7 mouse cellular contexts compared by ENCODE assay signal in genomic region chr4:137494751-137495500, GRCm38 (mm10). TPM values are rescaled to one million over a fixed set of nuclear protein-coding genes. Genes with fewer than 3 reads are reported as not detected.
A peak's percentile ranks its signal among the peaks of the same experiment; 100 is the strongest.
DNase-seq lines count a peak whose midpoint lies in the region; ATAC-seq and TF ChIP-seq lines count a peak whose summit lies in the region.

No protein-coding gene starts in this region.

- DNase-seq in forebrain, embryonic 14.5 days (ENCODE audit: low spot score), result peak; percentile 76
- DNase-seq in midbrain, embryonic 11.5 days (ENCODE audit: low spot score, missing footprints), result peak; percentile 88
- DNase-seq in layer of hippocampus, adult 9-11 months, result no peak
- DNase-seq in urinary bladder, adult 18-20 months (ENCODE audit: low spot score in 2 of 2), result no peak

- peak; percentile 65 for ATAC-seq in forebrain, embryonic 14.5 days
- ATAC-seq in hindbrain, embryonic 13.5 days (ENCODE audit: low FRiP score), result peak; percentile 43; the same call in 1 of the 2 replicates
- ATAC-seq in midbrain, embryonic 11.5 days (ENCODE audit: low FRiP score), result peak; percentile 62

- peak overlapping the region; percentile 21 for H3K9ac ChIP-seq in ES-Bruce4 (ENCODE audit: low read depth, poor library complexity, severe bottlenecking)
- H3K9ac ChIP-seq in forebrain, embryonic 14.5 days (ENCODE audit: low read length), result no peak overlapping the region
- 0 out of 2 replicates have a peak overlapping the region, but pooled peaks have one; percentile 46 for H3K9ac ChIP-seq in hindbrain, embryonic 13.5 days
- peak overlapping the region; percentile 42 for H3K9ac ChIP-seq in midbrain, embryonic 11.5 days (ENCODE audit: low read length)

- TF ChIP-seq CTCF in C2C12 (IDR thresholded peaks at IDR 0.05; ENCODE audit: control insufficient read depth, insufficient read depth, insufficient read length) (no peak), ES-Bruce4 (IDR thresholded peaks at IDR 0.05; ENCODE audit: low read depth, low read length) (no peak)

- peaks cover 79% of the 10 kb centered on the region for H3K79me3 ChIP-seq in C2C12 (ENCODE audit: low read depth)

- H3K4me3 ChIP-seq in C2C12 (ENCODE audit: insufficient read depth, poor library complexity, severe bottlenecking) (no peak overlapping the region), ES-Bruce4 (ENCODE audit: low read depth, low read length) (peak overlapping the region; percentile 3)
- no peak overlapping the region for H3K4me3 ChIP-seq in forebrain, embryonic 14.5 days (ENCODE audit: low read depth, low read length)
- no peak overlapping the region for H3K4me3 ChIP-seq in hindbrain, embryonic 13.5 days
- no peak overlapping the region for H3K4me3 ChIP-seq in midbrain, embryonic 11.5 days (ENCODE audit: low read depth, low read length)

- TF ChIP-seq POLR2A in ES-Bruce4 (IDR thresholded peaks at IDR 0.05; ENCODE audit: insufficient read depth, low read length), result no peak

- TF ChIP-seq EP300 in ES-Bruce4 (IDR thresholded peaks at IDR 0.05; ENCODE audit: insufficient read depth, low read depth, low read length), result peak; percentile 79

- peak overlapping the region; percentile 86 for H3K27ac ChIP-seq in ES-Bruce4 (ENCODE audit: insufficient read depth, low read length)
- H3K27ac ChIP-seq in forebrain, embryonic 14.5 days (ENCODE audit: low read depth, low read length), result peak overlapping the region; percentile 52; the same call in 1 of the 2 replicates
- H3K27ac ChIP-seq in hindbrain, embryonic 13.5 days, result peak overlapping the region; percentile 52
- H3K27ac ChIP-seq in midbrain, embryonic 11.5 days (ENCODE audit: low read depth, low read length), result peak overlapping the region; percentile 54

- peak overlapping the region; percentile 68 for H3ac ChIP-seq in C2C12 (ENCODE audit: control insufficient read depth, insufficient read length, low read depth)

- H3K9me3 ChIP-seq in ES-Bruce4 (replicated peaks; ENCODE audit: control insufficient read depth, insufficient read depth, low read length, poor library complexity, severe bottlenecking), result no peaks in the 10 kb centered on the region
- no peaks in the 10 kb centered on the region for H3K9me3 ChIP-seq in forebrain, embryonic 14.5 days (replicated peaks; ENCODE audit: control insufficient read depth, low read length)
- H3K9me3 ChIP-seq in hindbrain, embryonic 13.5 days, result no peaks in the 10 kb centered on the region
- no peaks in the 10 kb centered on the region for H3K9me3 ChIP-seq in midbrain, embryonic 11.5 days (ENCODE audit: control insufficient read depth, low read length)

- H3K4me2 ChIP-seq in forebrain, embryonic 14.5 days (ENCODE audit: low read length), result 0 out of 2 replicates have a peak overlapping the region, but pooled peaks have one; percentile 3
- no peak overlapping the region for H3K4me2 ChIP-seq in hindbrain, embryonic 13.5 days
- H3K4me2 ChIP-seq in midbrain, embryonic 11.5 days, result 0 out of 2 replicates have a peak overlapping the region, but pooled peaks have one; percentile 6

- H3K27me3 ChIP-seq in C2C12 (ENCODE audit: control insufficient read depth, insufficient read depth, insufficient read length), result no peaks in the 10 kb centered on the region
- H3K27me3 ChIP-seq in ES-Bruce4 (ENCODE audit: control insufficient read depth, insufficient read depth, low read length, poor library complexity, severe bottlenecking), result no peaks in the 10 kb centered on the region
- no peaks in the 10 kb centered on the region for H3K27me3 ChIP-seq in forebrain, embryonic 14.5 days (replicated peaks; ENCODE audit: control insufficient read depth, insufficient read depth, low read length)
- H3K27me3 ChIP-seq in hindbrain, embryonic 13.5 days, result no peaks in the 10 kb centered on the region
- H3K27me3 ChIP-seq in midbrain, embryonic 11.5 days (ENCODE audit: control insufficient read depth, insufficient read depth, low read length), result no peaks in the 10 kb centered on the region

- WGBS in forebrain, embryonic 14.5 days, result 7% methylated on average over 19 of the region's 19 CpGs
- 9% methylated on average over 19 of the region's 19 CpGs for WGBS in hindbrain, embryonic 13.5 days
- WGBS in midbrain, embryonic 11.5 days, result 4% methylated on average over 19 of the region's 19 CpGs

- peaks cover 96% of the 10 kb centered on the region for H3K79me2 ChIP-seq in C2C12 (ENCODE audit: control insufficient read depth, insufficient read depth)

- H3K36me3 ChIP-seq in C2C12 (ENCODE audit: control insufficient read depth, insufficient read depth) (peaks cover 18% of the 10 kb centered on the region), ES-Bruce4 (ENCODE audit: control insufficient read depth, insufficient read depth, low read length, poor library complexity, severe bottlenecking) (peaks cover 3% of the 10 kb centered on the region; the same call in 1 of the 2 replicates)
- no peaks in the 10 kb centered on the region for H3K36me3 ChIP-seq in forebrain, embryonic 14.5 days (ENCODE audit: control insufficient read depth, insufficient read depth, low read length)
- no peaks in the 10 kb centered on the region for H3K36me3 ChIP-seq in hindbrain, embryonic 13.5 days
- H3K36me3 ChIP-seq in midbrain, embryonic 11.5 days (ENCODE audit: control insufficient read depth, insufficient read depth, low read length), result no peaks in the 10 kb centered on the region

- H3K4me1 ChIP-seq in ES-Bruce4 (ENCODE audit: control insufficient read depth, insufficient read depth, low read length), result peaks cover 42% of the 10 kb centered on the region
- H3K4me1 ChIP-seq in forebrain, embryonic 14.5 days (ENCODE audit: control insufficient read depth, insufficient read depth, low read length), result peaks cover 3% of the 10 kb centered on the region; the same call in 1 of the 2 replicates
- peaks cover 26% of the 10 kb centered on the region for H3K4me1 ChIP-seq in hindbrain, embryonic 13.5 days (replicated peaks)
- peaks cover 9% of the 10 kb centered on the region for H3K4me1 ChIP-seq in midbrain, embryonic 11.5 days (ENCODE audit: control insufficient read depth, insufficient read depth, low read length)

TF ChIP-seq in C2C12, 6 proteins besides CTCF, POLR2A, EP300 and RAD21:
- no peak for TF ChIP-seq FOSL1 (IDR thresholded peaks at IDR 0.05; ENCODE audit: insufficient read depth, low read length, poor library complexity, severe bottlenecking)
- peak; percentile 80 for TF ChIP-seq USF1 (IDR thresholded peaks at IDR 0.05; ENCODE audit: low read depth)
- TF ChIP-seq MAX (IDR thresholded peaks at IDR 0.05), result peak; percentile 96

RNA-seq across cellular contexts. Expression of gene Hspg2, which starts 26.4 kb away (rescaled TPM):
- polyA plus RNA-seq in C2C12 (2012; fragmentation: generic; extraction: Trizol) (108 TPM), ES-Bruce4 (2011; ENCODE audit: insufficient read depth, insufficient read length, low read depth, missing spikeins) (147 and 184 TPM in 2 replicates)
- 4.0 and 4.7 TPM in 2 replicates for polyA plus RNA-seq in forebrain, embryonic 14.5 days (2014; fragmentation: Nextera tagmentation; extraction: Ambion mirVana)
- 6.1 and 6.8 TPM in 2 replicates for polyA plus RNA-seq in hindbrain, embryonic 13.5 days (2015; fragmentation: Nextera tagmentation; extraction: Ambion mirVana)
- 9.6 and 11.2 TPM in 2 replicates for polyA plus RNA-seq in midbrain, embryonic 11.5 days (2014; fragmentation: Nextera tagmentation; extraction: Ambion mirVana)

RNA-seq across cellular contexts. Expression of gene 1700013G24Rik, which starts 41.8 kb away (rescaled TPM):
- polyA plus RNA-seq in C2C12 (2012; fragmentation: generic; extraction: Trizol), result 0.06 TPM
- polyA plus RNA-seq in ES-Bruce4 (2011; ENCODE audit: insufficient read depth, insufficient read length, low read depth, missing spikeins), result not detected in 2 replicates
- polyA plus RNA-seq in forebrain, embryonic 14.5 days (2014; fragmentation: Nextera tagmentation; extraction: Ambion mirVana), result not detected in 2 replicates
- polyA plus RNA-seq in hindbrain, embryonic 13.5 days (2015; fragmentation: Nextera tagmentation; extraction: Ambion mirVana), result not detected in 2 replicates
- polyA plus RNA-seq in midbrain, embryonic 11.5 days (2014; fragmentation: Nextera tagmentation; extraction: Ambion mirVana), result not detected in 2 replicates

Comparison
In these comparisons a context has a peak if more than half of its experiments do, and no peak if none do; other contexts are left out.
1. DNase-seq: peak in forebrain, embryonic 14.5 days (single experiment) and midbrain, embryonic 11.5 days (single experiment); none in layer of hippocampus, adult 9-11 months (single experiment) and urinary bladder, adult 18-20 months (0 of 2).
2. Peak in every context shown above with its lines, with median percentiles within 50 percentile points of each other: H3K27ac ChIP-seq and ATAC-seq.